21 mouse cellular contexts compared by ENCODE assay signal in the genomic region with DNA sequence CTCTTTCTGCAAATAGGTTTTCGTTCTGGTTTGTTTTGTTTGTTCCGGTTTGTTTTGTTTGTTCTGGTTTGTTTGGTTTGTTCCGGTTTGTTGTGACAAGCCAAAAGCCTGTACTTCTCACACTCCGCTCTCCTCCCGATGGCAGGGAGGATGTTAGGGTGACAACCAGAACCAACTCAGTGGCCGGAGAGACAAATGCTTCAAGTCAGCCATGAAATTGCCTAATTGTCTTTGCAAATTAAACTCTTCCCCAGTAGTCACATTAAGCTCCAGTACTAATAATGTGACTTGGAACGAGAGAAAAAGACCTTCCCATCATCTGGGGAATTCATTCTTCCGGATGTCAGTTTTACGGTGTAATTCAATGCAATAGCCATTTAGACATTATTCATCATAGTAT.
A peak's percentile ranks its signal among the peaks of the same experiment; 100 is the strongest.
DNase-seq lines count a peak whose midpoint lies in the region; ATAC-seq and TF ChIP-seq lines count a peak whose summit lies in the region.
"Had no signal": no experiment of that assay in that cellular context is flagged by ENCODE, and none has a peak within 500 bp of the region (broad histone marks: within the 10 kb centered on the region; RNA-seq: fewer than 3 reads in every experiment).

No protein-coding gene starts in this region.

- no peak for DNase-seq in hindbrain, embryonic 11.5 days (ENCODE audit: low spot score)
- DNase-seq in midbrain, postnatal 0 days (ENCODE audit: low spot score) = peak; percentile 78
- DNase-seq in midbrain, embryonic 10.5 days (ENCODE audit: low spot score) = no peak
- DNase-seq in hindbrain, postnatal 0 days (ENCODE audit: low spot score) = peak; percentile 74
- DNase-seq in retina, embryonic 14.5 days (ENCODE audit: low spot score) = peak; percentile 61
- no peak for DNase-seq in embryo, embryonic 11 days
- DNase-seq in adrenal gland, adult 8-10 months = no peak
- DNase-seq: adrenal gland, postnatal 36 days; B cell, adult 2 months; cerebellum, adult 11-12 months; cerebellum, adult 9-10 months; cerebellum, postnatal 25 days; forebrain, postnatal 0 days; gastrocnemius, postnatal 25 days had no signal

- no peak for TF ChIP-seq CTCF in midbrain, postnatal 0 days (IDR thresholded peaks at IDR 0.05)
- no peak for TF ChIP-seq CTCF in hindbrain, postnatal 0 days (IDR thresholded peaks at IDR 0.05; ENCODE audit: low read depth)

- no peak overlapping the region for H3K27ac ChIP-seq in hindbrain, embryonic 12.5 days
- H3K27ac ChIP-seq in hindbrain, embryonic 11.5 days (ENCODE audit: low read depth, low read length) = no peak overlapping the region
- H3K27ac ChIP-seq in midbrain, postnatal 0 days (ENCODE audit: low read depth, low read length) = no peak overlapping the region
- H3K27ac ChIP-seq in midbrain, embryonic 10.5 days (replicated peaks) = no peak overlapping the region
- H3K27ac ChIP-seq in hindbrain, postnatal 0 days = no peak overlapping the region
- H3K27ac ChIP-seq: embryonic facial prominence, embryonic 13.5 days; forebrain, embryonic 12.5 days; hindbrain, embryonic 15.5 days had no signal

- peak; percentile 38; the same call in 1 of the 2 replicates for ATAC-seq in hindbrain, embryonic 12.5 days (ENCODE audit: low FRiP score)
- ATAC-seq in hindbrain, embryonic 11.5 days (ENCODE audit: low FRiP score) = no peak
- ATAC-seq in midbrain, postnatal 0 days (ENCODE audit: low FRiP score) = no peak
- peak; percentile 69 for ATAC-seq in hindbrain, postnatal 0 days
- ATAC-seq: CD4-positive, CD25-positive, alpha-beta regulatory T cell, adult 4 months; forebrain, postnatal 0 days had no signal

- no peak overlapping the region for H3K9ac ChIP-seq in hindbrain, embryonic 12.5 days
- H3K9ac ChIP-seq in hindbrain, embryonic 11.5 days (ENCODE audit: low read depth, low read length) = no peak overlapping the region
- H3K9ac ChIP-seq in midbrain, postnatal 0 days (replicated peaks; ENCODE audit: low read length, poor library complexity, severe bottlenecking) = no peak overlapping the region
- no peak overlapping the region for H3K9ac ChIP-seq in hindbrain, postnatal 0 days (replicated peaks; ENCODE audit: low read length)
- H3K9ac ChIP-seq: embryonic facial prominence, embryonic 13.5 days; forebrain, embryonic 12.5 days; forebrain, postnatal 0 days; heart, embryonic 12.5 days; hindbrain, embryonic 15.5 days had no signal

- H3K4me2 ChIP-seq in hindbrain, embryonic 12.5 days (replicated peaks) = no peak overlapping the region
- no peak overlapping the region for H3K4me2 ChIP-seq in hindbrain, embryonic 11.5 days (replicated peaks; ENCODE audit: low read depth, low read length)
- no peak overlapping the region for H3K4me2 ChIP-seq in midbrain, postnatal 0 days (ENCODE audit: low read depth, low read length, poor library complexity, severe bottlenecking)
- no peak overlapping the region for H3K4me2 ChIP-seq in hindbrain, postnatal 0 days (ENCODE audit: low read depth, low read length)
- H3K4me2 ChIP-seq: embryonic facial prominence, embryonic 13.5 days; forebrain, embryonic 12.5 days; heart, embryonic 12.5 days; hindbrain, embryonic 15.5 days had no signal

- 31% methylated on average over 9 of the region's 9 CpGs for WGBS in hindbrain, embryonic 12.5 days
- WGBS in hindbrain, embryonic 11.5 days = 45% methylated on average over 9 of the region's 9 CpGs
- WGBS in midbrain, postnatal 0 days = 51% methylated on average over 9 of the region's 9 CpGs
- WGBS in midbrain, embryonic 10.5 days = 64% methylated on average over 9 of the region's 9 CpGs
- WGBS in hindbrain, postnatal 0 days = 27% methylated on average over 9 of the region's 9 CpGs

- H3K4me3 ChIP-seq in hindbrain, embryonic 12.5 days = no peak overlapping the region
- H3K4me3 ChIP-seq in hindbrain, embryonic 11.5 days (ENCODE audit: low read depth, low read length) = no peak overlapping the region
- no peak overlapping the region for H3K4me3 ChIP-seq in midbrain, postnatal 0 days (ENCODE audit: low read depth, low read length)
- H3K4me3 ChIP-seq in midbrain, embryonic 10.5 days = no peak overlapping the region
- H3K4me3 ChIP-seq in hindbrain, postnatal 0 days (ENCODE audit: low read length) = no peak overlapping the region
- H3K4me3 ChIP-seq: embryonic facial prominence, embryonic 13.5 days; forebrain, embryonic 12.5 days; heart, embryonic 12.5 days; hindbrain, embryonic 15.5 days had no signal

- 0 out of 2 replicates have a peak, but pooled peaks cover 10% of the 10 kb centered on the region for H3K27me3 ChIP-seq in hindbrain, embryonic 12.5 days
- no peaks in the 10 kb centered on the region for H3K27me3 ChIP-seq in hindbrain, embryonic 11.5 days (ENCODE audit: control insufficient read depth, insufficient read depth, low read length)
- H3K27me3 ChIP-seq in midbrain, postnatal 0 days (ENCODE audit: insufficient read depth, low read length) = no peaks in the 10 kb centered on the region
- H3K27me3 ChIP-seq in midbrain, embryonic 10.5 days (ENCODE audit: low read depth, poor library complexity, severe bottlenecking) = no peaks in the 10 kb centered on the region
- H3K27me3 ChIP-seq in hindbrain, postnatal 0 days (ENCODE audit: insufficient read depth, low read length) = no peaks in the 10 kb centered on the region
- H3K27me3 ChIP-seq: embryonic facial prominence, embryonic 13.5 days; forebrain, embryonic 12.5 days; heart, embryonic 12.5 days had no signal

- H3K9me3 ChIP-seq in hindbrain, embryonic 12.5 days (replicated peaks) = no peaks in the 10 kb centered on the region
- no peaks in the 10 kb centered on the region for H3K9me3 ChIP-seq in hindbrain, embryonic 11.5 days (ENCODE audit: control insufficient read depth, low read length)
- no peaks in the 10 kb centered on the region for H3K9me3 ChIP-seq in midbrain, postnatal 0 days (ENCODE audit: low read length)
- no peaks in the 10 kb centered on the region for H3K9me3 ChIP-seq in midbrain, embryonic 10.5 days (replicated peaks)
- no peaks in the 10 kb centered on the region for H3K9me3 ChIP-seq in hindbrain, postnatal 0 days (ENCODE audit: low read length)
- H3K9me3 ChIP-seq: embryonic facial prominence, embryonic 13.5 days; forebrain, embryonic 12.5 days; G1E; heart, embryonic 12.5 days; hindbrain, embryonic 15.5 days had no signal

- peaks cover 2% of the 10 kb centered on the region for H3K4me1 ChIP-seq in hindbrain, embryonic 12.5 days
- no peaks in the 10 kb centered on the region for H3K4me1 ChIP-seq in hindbrain, embryonic 11.5 days (replicated peaks; ENCODE audit: control insufficient read depth, insufficient read depth, low read length)
- no peaks in the 10 kb centered on the region for H3K4me1 ChIP-seq in midbrain, postnatal 0 days (ENCODE audit: insufficient read depth, low read length)
- H3K4me1 ChIP-seq in midbrain, embryonic 10.5 days = peaks cover 5% of the 10 kb centered on the region
- H3K4me1 ChIP-seq in hindbrain, postnatal 0 days (ENCODE audit: insufficient read depth, low read length) = peaks cover 2% of the 10 kb centered on the region

- no peaks in the 10 kb centered on the region for H3K36me3 ChIP-seq in hindbrain, embryonic 12.5 days
- H3K36me3 ChIP-seq in hindbrain, embryonic 11.5 days (ENCODE audit: control insufficient read depth, insufficient read depth, low read length) = no peaks in the 10 kb centered on the region
- H3K36me3 ChIP-seq in midbrain, postnatal 0 days (ENCODE audit: insufficient read depth, low read length) = no peaks in the 10 kb centered on the region
- H3K36me3 ChIP-seq in midbrain, embryonic 10.5 days = peaks cover 35% of the 10 kb centered on the region
- H3K36me3 ChIP-seq in hindbrain, postnatal 0 days (ENCODE audit: insufficient read depth, low read length) = no peaks in the 10 kb centered on the region
- H3K36me3 ChIP-seq: embryonic facial prominence, embryonic 13.5 days; forebrain, embryonic 12.5 days; G1E; heart, embryonic 12.5 days; hindbrain, embryonic 15.5 days had no signal

Comparison
In these comparisons a context has a peak if more than half of its experiments do, and no peak if none do; other contexts are left out.
1. ATAC-seq: peak in hindbrain, embryonic 12.5 days (single experiment) and hindbrain, postnatal 0 days (single experiment); none in hindbrain, embryonic 11.5 days (single experiment) and midbrain, postnatal 0 days (single experiment).
2. DNase-seq: peak in midbrain, postnatal 0 days (single experiment), hindbrain, postnatal 0 days (single experiment) and retina, embryonic 14.5 days (single experiment); none in hindbrain, embryonic 11.5 days (single experiment), midbrain, embryonic 10.5 days (single experiment), embryo, embryonic 11 days (single experiment) and adrenal gland, adult 8-10 months (single experiment).